Comparison of ENCODE assay signal across 9 mouse cellular contexts in genomic region chr7:139894655-139895557, GRCm38 (mm10). TPM values are rescaled to one million over a fixed set of nuclear protein-coding genes. Genes with fewer than 3 reads are reported as not detected.
DNase-seq lines count a peak whose midpoint lies in the region; ATAC-seq lines count a peak whose summit lies in the region.
"Had no signal": no experiment of that assay in that cellular context is flagged by ENCODE, and none has a peak within 500 bp of the region (broad histone marks: within the 10 kb centered on the region; RNA-seq: fewer than 3 reads in every experiment).

Gene Kndc1, plus strand, starts transcription at chr7:139894696.

- H3K36me3 ChIP-seq in heart, embryonic 10.5 days = no peaks in the 10 kb centered on the region
- no peaks in the 10 kb centered on the region for H3K36me3 ChIP-seq in stomach, embryonic 16.5 days (ENCODE audit: control insufficient read depth, insufficient read depth, low read length)

- H3K4me1 ChIP-seq in heart, embryonic 10.5 days = peaks cover 8% of the 10 kb centered on the region
- H3K4me1 ChIP-seq in stomach, embryonic 16.5 days (ENCODE audit: control insufficient read depth, insufficient read depth, low read length) = peaks cover 6% of the 10 kb centered on the region

- no peaks in the 10 kb centered on the region for H3K9me3 ChIP-seq in heart, embryonic 10.5 days
- H3K9me3 ChIP-seq in stomach, embryonic 16.5 days (replicated peaks; ENCODE audit: control insufficient read depth, low read length) = no peaks in the 10 kb centered on the region

- H3K4me3 ChIP-seq in heart, embryonic 10.5 days = peak within 1 kb of the TSS; percentile 64
- H3K4me3 ChIP-seq in stomach, embryonic 16.5 days (replicated peaks; ENCODE audit: low read length) = peak within 1 kb of the TSS; percentile 45
- H3K4me3 ChIP-seq: myocyte had no signal

- no peak within 1 kb of the TSS for H3K27ac ChIP-seq in heart, embryonic 10.5 days
- H3K27ac ChIP-seq in stomach, embryonic 16.5 days (ENCODE audit: low read length) = no peak within 1 kb of the TSS

- peak within 1 kb of the TSS; percentile 77 for H3K4me2 ChIP-seq in stomach, embryonic 16.5 days (ENCODE audit: low read depth, low read length)

- ATAC-seq in stomach, embryonic 16.5 days (ENCODE audit: insufficient read depth, low FRiP score) = peak; percentile 39; the same call in 1 of the 2 replicates

- DNase-seq in lung, adult 18-20 months = peak; percentile 11 to 25
- DNase-seq in lung, postnatal 25 days (ENCODE audit: low spot score) = no peak
- peak; percentile 90 to 93 for DNase-seq in cerebellum, postnatal 25 days
- no peak for DNase-seq in heart, embryonic 10.5 days (ENCODE audit: low spot score)
- peak; percentile 39 for DNase-seq in layer of hippocampus, adult 9-10 months (ENCODE audit: low spot score)
- peak; percentile 18 for DNase-seq in lung, postnatal 10 days
- no peak for DNase-seq in urinary bladder, postnatal 36 days (ENCODE audit: low spot score in 2 of 2)

- WGBS in heart, embryonic 10.5 days = 1% methylated on average over 50 of the region's 50 CpGs
- 1% methylated on average over 50 of the region's 50 CpGs for WGBS in stomach, embryonic 16.5 days

- peak within 1 kb of the TSS; percentile 56 for H3K9ac ChIP-seq in stomach, embryonic 16.5 days (ENCODE audit: low read length)

- H3K27me3 ChIP-seq in heart, embryonic 10.5 days (ENCODE audit: insufficient read depth, poor library complexity, severe bottlenecking) = peaks cover 81% of the 10 kb centered on the region
- peaks cover 36% of the 10 kb centered on the region for H3K27me3 ChIP-seq in stomach, embryonic 16.5 days (ENCODE audit: control insufficient read depth, insufficient read depth, low read length)

RNA-seq across cellular contexts. Expression of gene Kndc1, which starts in this region (rescaled TPM):
- 0.07 and 0.18 TPM in 2 replicates for polyA plus RNA-seq in heart, embryonic 10.5 days (2016; fragmentation: Nextera tagmentation; extraction: Ambion mirVana)
- 0.19 and 0.22 TPM in 2 replicates for polyA plus RNA-seq in stomach, embryonic 16.5 days (2015; fragmentation: Nextera tagmentation; extraction: Ambion mirVana)

Comparison
In these comparisons a context has a peak if more than half of its experiments do, and no peak if none do; other contexts are left out.
1. DNase-seq: peak in lung, adult 18-20 months (2 of 2), cerebellum, postnatal 25 days (2 of 2), layer of hippocampus, adult 9-10 months (single experiment) and lung, postnatal 10 days (single experiment); none in lung, postnatal 25 days (single experiment), heart, embryonic 10.5 days (single experiment) and urinary bladder, postnatal 36 days (0 of 2).
2. Peak in ATAC-seq, H3K4me3 ChIP-seq, H3K9ac ChIP-seq and H3K4me2 ChIP-seq in stomach, embryonic 16.5 days; RNA of the gene not detected or under 1 TPM.